Mouse (Mus musculus) embryonic facial prominence, embryonic 10.5 days (tissue): Measurements from ENCODE around the gene Actl7b. TPM values are rescaled to one million over a fixed set of nuclear protein-coding genes. Genes with fewer than 3 reads are reported as not detected.

Experiments used
- DNase-seq: peaks from one replicate; pipeline ENCODE4 v3.0.0-alpha.2; 2017; ENCODE audit warnings: low spot score
- H3K27ac ChIP-seq: fragments of 300-500 bp; sonication (generic); replicated peaks from 2 replicates; pipeline ENCODE4 v1.5.1; 2016; ENCODE audit warnings: mild to moderate bottlenecking
- H3K27me3 ChIP-seq: fragments of 300-500 bp; sonication (generic); replicated peaks from 2 replicates; pipeline ENCODE4 v1.6.1; 2016; ENCODE audit warnings: low read depth, mild to moderate bottlenecking; ENCODE audit not compliant: poor library complexity, severe bottlenecking
- H3K36me3 ChIP-seq: fragments of 300-500 bp; sonication (generic); replicated peaks from 2 replicates; pipeline ENCODE4 v1.6.1; 2016; ENCODE audit warnings: mild to moderate bottlenecking, moderate library complexity
- H3K4me1 ChIP-seq: fragments of 300-500 bp; sonication (generic); 2 replicates; pipeline ENCODE4 v1.6.1; 2016
- H3K4me3 ChIP-seq: fragments of 300-500 bp; sonication (generic); 2 replicates; pipeline ENCODE4 v1.5.1; 2016; ENCODE audit warnings: mild to moderate bottlenecking, moderate library complexity
- H3K9me3 ChIP-seq: fragments of 300-500 bp; sonication (generic); 2 replicates; pipeline ENCODE4 v1.6.1; 2016; ENCODE audit warnings: mild to moderate bottlenecking
- WGBS: fragments of 180-500 bp; shearing (Covaris S2); methylation state at CpG from one replicate; pipeline ENCODE4 v1.1.7; 2016; 5-methylcytosine and 5-hydroxymethylcytosine counted together
- polyA plus RNA-seq: library from polyadenylated mRNA; unstranded; fragments of >200 nt; fragmentation: Nextera tagmentation; extraction: Ambion mirVana; gene quantifications from 2 replicates; pipeline ENCODE4 v1.2.1, GENCODE M21; 2016

Actl7b gene
- polyA plus RNA-seq, 1 experiment from 2014 or later: not detected

- Histone ChIP-seq H3K27me3 (no peaks in the 10 kb centered on the region), H3K9me3 (no peaks in the 10 kb centered on the region), H3K4me3 (no peak overlapping the region), H3K36me3 (no peaks in the 10 kb centered on the region), H3K27ac (no peak overlapping the region), H3K4me1 (no peaks in the 10 kb centered on the region)
- 57% methylated on average over 8 of the region's 8 CpGs for WGBS
- peak; percentile 41 for DNase-seq
These were observed 15.4 kb downstream of the Actl7b start for GRCm38 (mm10) chr4:56725839-56726238.

GRCm38 (mm10) chr4:56723237-56723636 is 18.0 kb downstream of the Actl7b start:
- no peaks in the 10 kb centered on the region for H3K27me3 ChIP-seq
- no peaks in the 10 kb centered on the region for H3K9me3 ChIP-seq
- no peaks in the 10 kb centered on the region for H3K4me1 ChIP-seq
- H3K4me3 ChIP-seq: no peak overlapping the region
- no peak for DNase-seq
- no peaks in the 10 kb centered on the region for H3K36me3 ChIP-seq
- no peak overlapping the region for H3K27ac ChIP-seq
- 91% methylated on average over 6 of the region's 6 CpGs for WGBS

GRCm38 (mm10) chr4:56722346-56722745 is 18.9 kb downstream of the Actl7b start:
- H3K36me3 ChIP-seq: no peaks in the 10 kb centered on the region
- H3K27ac ChIP-seq: no peak overlapping the region
- no peak overlapping the region for H3K4me3 ChIP-seq
- H3K9me3 ChIP-seq: no peaks in the 10 kb centered on the region
- DNase-seq: no peak
- H3K4me1 ChIP-seq: no peaks in the 10 kb centered on the region
- H3K27me3 ChIP-seq: no peaks in the 10 kb centered on the region
- WGBS: 66% methylated on average over 6 of the region's 6 CpGs

- Histone ChIP-seq H3K9me3 (no peaks in the 10 kb centered on the region), H3K27me3 (no peaks in the 10 kb centered on the region), H3K4me3 (no peak overlapping the region), H3K4me1 (no peaks in the 10 kb centered on the region), H3K27ac (no peak overlapping the region), H3K36me3 (no peaks in the 10 kb centered on the region)
- WGBS: 28% methylated on average over 3 of the region's 3 CpGs
- peak; percentile 39 for DNase-seq
These were observed 19.8 kb downstream of the Actl7b start for GRCm38 (mm10) chr4:56721469-56721868.

GRCm38 (mm10) chr4:56720403-56720802 is 20.8 kb downstream of the Actl7b start:
- WGBS: 87% methylated on average over 9 of the region's 9 CpGs
- Histone ChIP-seq H3K9me3 (no peaks in the 10 kb centered on the region), H3K4me3 (no peak overlapping the region), H3K4me1 (no peaks in the 10 kb centered on the region), H3K36me3 (no peaks in the 10 kb centered on the region), H3K27ac (no peak overlapping the region), H3K27me3 (no peaks in the 10 kb centered on the region)
- DNase-seq: no peak

GRCm38 (mm10) chr4:56719456-56719855 is 21.8 kb downstream of the Actl7b start:
- WGBS: 72% methylated on average over 9 of the region's 9 CpGs
- no peaks in the 10 kb centered on the region for H3K9me3 ChIP-seq
- no peaks in the 10 kb centered on the region for H3K4me1 ChIP-seq
- no peaks in the 10 kb centered on the region for H3K27me3 ChIP-seq
- no peaks in the 10 kb centered on the region for H3K36me3 ChIP-seq
- DNase-seq: no peak
- H3K27ac ChIP-seq: no peak overlapping the region
- no peak overlapping the region for H3K4me3 ChIP-seq

- H3K9me3 ChIP-seq: no peaks in the 10 kb centered on the region
- no peaks in the 10 kb centered on the region for H3K27me3 ChIP-seq
- WGBS: 76% methylated on average over 12 of the region's 12 CpGs
- no peak overlapping the region for H3K4me3 ChIP-seq
- DNase-seq: no peak
- H3K27ac ChIP-seq: no peak overlapping the region
- no peaks in the 10 kb centered on the region for H3K4me1 ChIP-seq
- H3K36me3 ChIP-seq: no peaks in the 10 kb centered on the region
These were observed 22.4 kb downstream of the Actl7b start for GRCm38 (mm10) chr4:56718573-56719442.

GRCm38 (mm10) chr4:56717932-56718331 is 23.3 kb downstream of the Actl7b start:
- Histone ChIP-seq H3K9me3 (no peaks in the 10 kb centered on the region), H3K27ac (no peak overlapping the region), H3K27me3 (no peaks in the 10 kb centered on the region), H3K4me1 (no peaks in the 10 kb centered on the region), H3K4me3 (no peak overlapping the region), H3K36me3 (no peaks in the 10 kb centered on the region)
- 93% methylated on average over 3 of the region's 3 CpGs for WGBS
- no peak for DNase-seq

- no peaks in the 10 kb centered on the region for H3K27me3 ChIP-seq
- H3K4me3 ChIP-seq: no peak overlapping the region
- H3K36me3 ChIP-seq: no peaks in the 10 kb centered on the region
- no peak for DNase-seq
- no peak overlapping the region for H3K27ac ChIP-seq
- H3K9me3 ChIP-seq: no peaks in the 10 kb centered on the region
- H3K4me1 ChIP-seq: no peaks in the 10 kb centered on the region
- 64% methylated on average over 5 of the region's 5 CpGs for WGBS
These were observed 24.4 kb downstream of the Actl7b start for GRCm38 (mm10) chr4:56716801-56717200.

GRCm38 (mm10) chr4:56713155-56713554 is 28.1 kb downstream of the Actl7b start:
- no peaks in the 10 kb centered on the region for H3K9me3 ChIP-seq
- H3K27ac ChIP-seq: no peak overlapping the region
- no peaks in the 10 kb centered on the region for H3K36me3 ChIP-seq
- H3K4me1 ChIP-seq: peaks cover 11% of the 10 kb centered on the region
- WGBS: 91% methylated on average over 3 of the region's 3 CpGs
- DNase-seq: no peak
- no peak overlapping the region for H3K4me3 ChIP-seq
- no peaks in the 10 kb centered on the region for H3K27me3 ChIP-seq

- Histone ChIP-seq H3K4me3 (0 out of 2 replicates have a peak overlapping the region, but pooled peaks have one; percentile 26), H3K27ac (peak overlapping the region; percentile 70), H3K4me1 (peaks cover 16% of the 10 kb centered on the region), H3K36me3 (no peaks in the 10 kb centered on the region), H3K27me3 (peaks cover 4% of the 10 kb centered on the region; the same call in 1 of the 2 replicates), H3K9me3 (no peaks in the 10 kb centered on the region)
- 10% methylated on average over 10 of the region's 10 CpGs for WGBS
- DNase-seq: peak; percentile 46
These were observed 39.0 kb downstream of the Actl7b start for GRCm38 (mm10) chr4:56702234-56702633.

- H3K4me3 ChIP-seq: no peak overlapping the region
- WGBS: 58% methylated on average over 5 of the region's 5 CpGs
- H3K9me3 ChIP-seq: no peaks in the 10 kb centered on the region
- H3K4me1 ChIP-seq: peaks cover 9% of the 10 kb centered on the region
- 0 out of 2 replicates have a peak, but pooled peaks cover 4% of the 10 kb centered on the region for H3K27me3 ChIP-seq
- no peak for DNase-seq
- H3K27ac ChIP-seq: no peak overlapping the region
- H3K36me3 ChIP-seq: no peaks in the 10 kb centered on the region
These were observed 42.6 kb downstream of the Actl7b start for GRCm38 (mm10) chr4:56698671-56699070.

GRCm38 (mm10) chr4:56696401-56696800 is 44.8 kb downstream of the Actl7b start:
- no peak overlapping the region for H3K4me3 ChIP-seq
- H3K9me3 ChIP-seq: no peaks in the 10 kb centered on the region
- H3K27me3 ChIP-seq: no peaks in the 10 kb centered on the region
- no peaks in the 10 kb centered on the region for H3K4me1 ChIP-seq
- H3K27ac ChIP-seq: no peak overlapping the region
- DNase-seq: no peak
- WGBS: 82% methylated on average over 7 of the region's 7 CpGs
- H3K36me3 ChIP-seq: no peaks in the 10 kb centered on the region
